Mouse (Mus musculus) right cerebral cortex, postnatal 4 days (tissue): ENCODE results near the gene Tlx2.

Source experiments
- DNase-seq: peaks from one replicate; pipeline ENCODE4 v3.0.0-alpha.2; 2022

Tlx2 gene

DNA sequence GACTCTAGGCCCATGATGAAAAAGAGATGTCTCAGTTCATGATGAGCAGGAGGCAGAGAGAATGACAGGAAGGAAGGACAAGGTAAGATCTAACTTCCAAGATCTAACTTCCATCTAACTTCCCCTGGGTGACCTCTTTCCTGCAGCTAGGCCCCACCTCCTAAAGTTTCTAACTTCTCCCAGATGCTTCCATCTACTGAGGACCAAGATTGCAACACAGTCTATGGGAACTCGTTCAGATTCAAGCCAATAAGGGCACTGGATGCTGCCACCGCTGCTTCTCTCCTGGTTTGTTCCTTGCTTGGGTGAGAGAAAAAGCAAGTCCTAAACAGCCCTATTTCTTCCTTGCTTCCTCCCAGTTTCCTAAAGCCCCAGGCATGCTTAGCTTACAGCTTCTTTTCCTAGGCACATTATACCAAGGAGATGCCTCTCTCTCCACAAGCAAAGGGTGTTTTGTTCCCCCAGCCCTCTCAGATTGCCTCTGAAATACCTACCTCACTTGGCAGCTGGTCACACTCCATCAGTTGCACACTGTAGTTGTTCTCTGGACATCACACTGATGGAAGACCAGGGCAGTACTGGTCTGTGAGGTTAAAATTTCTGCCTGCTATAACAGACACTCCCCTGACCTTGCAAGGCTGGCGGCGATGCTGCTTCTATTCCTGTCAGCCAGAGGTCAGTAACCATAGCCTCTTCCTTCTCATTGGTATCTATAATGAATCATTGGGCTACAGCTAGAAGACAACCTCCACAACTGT lies 49.1 kb downstream of the Tlx2 start:
- no peak for DNase-seq

DNA sequence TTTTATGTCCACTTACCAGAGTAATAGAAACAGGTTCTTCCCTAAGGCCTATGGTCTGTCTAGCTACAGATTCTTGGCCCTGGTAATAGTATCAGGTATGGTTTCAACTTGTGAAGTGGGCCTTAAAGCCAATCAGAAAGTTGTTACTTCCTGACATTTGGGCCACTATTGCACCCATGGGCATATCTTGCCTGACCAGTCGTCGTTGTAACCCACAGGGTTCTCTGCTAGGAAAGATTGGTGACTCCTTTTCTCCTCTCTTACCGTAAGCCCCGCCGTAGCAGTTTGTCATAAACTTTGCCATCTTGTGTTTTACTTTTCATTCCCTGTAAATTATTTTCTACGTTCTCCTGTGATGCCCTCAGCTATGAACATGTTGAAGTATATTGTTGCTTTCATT lies 50.0 kb downstream of the Tlx2 start:
- no peak for DNase-seq

DNA sequence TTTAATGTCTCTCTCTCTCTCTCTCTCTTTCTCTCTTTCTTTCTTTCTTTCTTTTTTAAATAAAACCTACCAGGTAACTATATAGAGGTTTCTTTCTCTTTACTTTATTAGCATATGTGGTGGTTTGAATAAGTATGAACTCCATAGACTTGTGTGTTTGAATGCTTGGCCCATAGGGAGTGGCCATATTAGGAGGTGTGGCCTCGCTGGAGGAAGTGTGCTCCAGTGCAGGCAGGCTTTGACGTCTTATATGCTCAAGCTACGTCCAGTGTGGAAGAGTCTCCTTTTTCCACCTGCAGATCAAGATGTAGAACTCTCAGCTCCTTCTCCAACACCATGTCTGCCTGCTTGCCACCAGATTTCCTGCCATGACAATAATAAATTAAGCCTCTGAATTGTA lies 51.0 kb downstream of the Tlx2 start:
- no peak for DNase-seq
